Mouse (Mus musculus) brain, embryonic 14.5 days (tissue): ENCODE results near the gene C1ql4.

Source experiments
- CTCF ChIP-seq: fragments of 200-500 bp; IDR thresholded peaks from 2 replicates; pipeline ENCODE4 v1.5.1; 2012; ENCODE audit warnings: inconsistent platforms, mild to moderate bottlenecking, moderate library complexity, borderline replicate concordance; ENCODE audit not compliant: insufficient read depth, insufficient read length; ENCODE audit errors: extremely low read depth
- POLR2A ChIP-seq: fragments of 200-500 bp; IDR thresholded peaks from 2 replicates; pipeline ENCODE4 v1.6.1; 2012; ENCODE audit warnings: mild to moderate bottlenecking, inconsistent platforms, borderline replicate concordance; ENCODE audit not compliant: poor library complexity, insufficient read depth, insufficient read length, severe bottlenecking; ENCODE audit errors: extremely low read depth

- TF ChIP-seq CTCF, result no peak
- no peak for TF ChIP-seq POLR2A
Measured at GRCm38 (mm10) chr15:99112843-99113395, 25.3 kb upstream of the C1ql4 start.
